Mouse (Mus musculus): Measurements from ENCODE around the gene Gle1.

GRCm38 (mm10) chr2:29948896-29949295 lies 13.7 kb downstream of the Gle1 start:
- no peak for TF ChIP-seq CTCF (conservative IDR thresholded peaks at IDR 0.05; ENCODE audit: low read length)
- TF ChIP-seq POU5F1 (IDR thresholded peaks at IDR 0.05; ENCODE audit: borderline replicate concordance, low read length) = no peak
- TF ChIP-seq NANOG (IDR thresholded peaks at IDR 0.05; ENCODE audit: borderline replicate concordance, low read length) = no peak
